Mouse (Mus musculus) liver, embryonic 14.5 days (tissue): Measurements from ENCODE around the gene Bckdk. TPM values are rescaled to one million over a fixed set of nuclear protein-coding genes. Genes with fewer than 3 reads are reported as not detected.
A peak's percentile ranks its signal among the peaks of the same experiment; 100 is the strongest.

Experiments used
- ATAC-seq: fragments of 200-750 bp; cut with Nextera tagmentation; 2 replicates; pipeline ENCODE4 v1.8.0; 2017; ENCODE audit warnings: moderate number of reproducible peaks, mild to moderate bottlenecking, moderate library complexity; ENCODE audit not compliant: insufficient read depth
- DNase-seq, 3 experiments: peaks; one replicate each; pipeline ENCODE4 v3.0.0-alpha.2; 2012 to 2013; ENCODE audit warnings: low read depth in 3 of 3, low spot score in 3 of 3
- H3K27ac ChIP-seq: fragments of 300-500 bp; sonication (generic); 2 replicates; pipeline ENCODE4 v1.5.1; 2014; ENCODE audit warnings: moderate library complexity, mild to moderate bottlenecking, control low read depth, inconsistent platforms
- H3K27me3 ChIP-seq: fragments of 300-500 bp; sonication (generic); 2 replicates; pipeline ENCODE4 v1.6.1; 2014; ENCODE audit warnings: mild to moderate bottlenecking, low read length, moderate library complexity; ENCODE audit not compliant: control insufficient read depth, insufficient read depth
- H3K36me3 ChIP-seq: fragments of 300-500 bp; sonication (generic); replicated peaks from 2 replicates; pipeline ENCODE4 v1.6.1; 2014; ENCODE audit warnings: low read depth; ENCODE audit not compliant: control insufficient read depth, insufficient read depth
- H3K4me1 ChIP-seq, 2 experiments: fragments of 200-500 bp in 1 of 2; fragments of 300-500 bp in 1 of 2; sonication (generic) in 1 of 2; replicated peaks; 2 replicates each; pipeline ENCODE4 v1.6.1; 2012 to 2014; ENCODE audit warnings: antibody characterized with exemption in 1 of 2, inconsistent platforms in 1 of 2, low read length in 1 of 2; ENCODE audit not compliant: control insufficient read depth in 2 of 2, insufficient read depth in 2 of 2
- H3K4me2 ChIP-seq: fragments of 300-500 bp; sonication (generic); 2 replicates; pipeline ENCODE4 v1.6.1; 2014; ENCODE audit warnings: low read depth, mild to moderate bottlenecking, control low read depth, moderate library complexity
- H3K4me3 ChIP-seq, 2 experiments: fragments of 200-500 bp in 1 of 2; fragments of 300-500 bp in 1 of 2; sonication (generic) in 1 of 2; 2 replicates each; pipeline ENCODE4 v1.5.1; 2012 to 2014; ENCODE audit warnings: low read depth in 2 of 2, low read length in 2 of 2, mild to moderate bottlenecking in 2 of 2, control low read depth in 1 of 2, inconsistent platforms in 1 of 2, moderate library complexity in 1 of 2; ENCODE audit not compliant: insufficient read depth in 1 of 2
- H3K9ac ChIP-seq: fragments of 300-500 bp; sonication (generic); replicated peaks from 2 replicates; pipeline ENCODE4 v1.6.1; 2014; ENCODE audit warnings: mild to moderate bottlenecking, control low read depth, moderate library complexity
- H3K9me3 ChIP-seq: fragments of 300-500 bp; sonication (generic); 2 replicates; pipeline ENCODE4 v1.6.1; 2016; ENCODE audit warnings: low read length, mixed read lengths; ENCODE audit not compliant: control insufficient read depth
- CTCF ChIP-seq: IDR thresholded peaks from 2 replicates; pipeline ENCODE4 v1.5.1; 2016; ENCODE audit warnings: antibody characterized with exemption, low read depth, control low read depth
- EP300 ChIP-seq: IDR thresholded peaks from 2 replicates; pipeline ENCODE4 v1.6.1; 2016; ENCODE audit warnings: antibody characterized with exemption, low read depth
- WGBS: fragments of 180-500 bp; shearing (Covaris S2); extraction: QIAGEN DNeasy Blood & Tissue Kit; methylation state at CpG from one replicate; pipeline ENCODE4 v1.1.7; 2014; ENCODE audit not compliant: insufficient replicate concordance; 5-methylcytosine and 5-hydroxymethylcytosine counted together
- polyA plus RNA-seq, 2 experiments: library from polyadenylated mRNA; depleted of rRNA in 1 of 2; stranded (reverse) in 1 of 2; unstranded in 1 of 2; fragments of >200 nt; fragmentation: Nextera tagmentation in 1 of 2; extraction: Ambion mirVana in 1 of 2; gene quantifications; 2 replicates each; pipeline versions ENCODE4 v1.2.1 to v1.2.3; 2012 to 2014

Gene Bckdk
- polyA plus RNA-seq, 2 experiments: 28.0 to 68.3 TPM

DNA sequence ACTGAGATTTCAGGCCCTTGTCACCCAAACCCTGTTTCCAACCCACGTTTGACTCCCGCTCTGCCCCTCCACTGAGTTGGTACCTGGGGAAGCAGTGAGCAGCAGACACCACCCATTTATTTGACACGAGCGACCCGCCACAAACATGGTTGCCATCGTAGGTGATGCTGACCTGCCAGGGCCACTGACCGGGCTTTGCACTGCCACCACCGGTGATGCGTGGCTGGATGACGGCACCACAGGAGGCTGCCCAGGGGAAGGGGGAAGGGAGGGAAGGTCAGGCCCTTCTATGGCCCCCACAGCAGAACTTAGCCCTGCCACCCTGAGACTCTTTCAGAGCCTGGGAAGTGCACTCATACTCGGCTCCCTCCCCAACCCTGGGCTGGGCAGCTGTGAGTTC, 23.8 kb downstream of the Bckdk start:
- peaks cover 2 to 7% of the 10 kb centered on the region in 2 experiments; a peak in 3 of 4 replicates for H3K4me1 ChIP-seq
- no peak for ATAC-seq
- H3K27me3 ChIP-seq: no peaks in the 10 kb centered on the region
- H3K4me3 ChIP-seq: no peak overlapping the region
- H3K27ac ChIP-seq: no peak overlapping the region
- DNase-seq: no peak
- no peaks in the 10 kb centered on the region for H3K9me3 ChIP-seq
- 82% methylated on average over 11 of the region's 11 CpGs for WGBS
- H3K9ac ChIP-seq: no peak overlapping the region
- no peaks in the 10 kb centered on the region; the same call in none of the 2 replicates for H3K36me3 ChIP-seq
- no peak for TF ChIP-seq CTCF
- no peak for TF ChIP-seq EP300
- H3K4me2 ChIP-seq: no peak overlapping the region

- H3K4me2 ChIP-seq: peak overlapping the region; percentile 55
- no peak overlapping the region for H3K9ac ChIP-seq
- peaks cover 2 to 7% of the 10 kb centered on the region in 2 experiments; a peak in 3 of 4 replicates for H3K4me1 ChIP-seq
- peak overlapping the region in 1 of 2 experiments; percentile 48; a peak in 2 of 4 replicates for H3K4me3 ChIP-seq
- H3K27ac ChIP-seq: no peak overlapping the region
- H3K27me3 ChIP-seq: no peaks in the 10 kb centered on the region
- DNase-seq (no peak), ATAC-seq (no peak)
- TF ChIP-seq CTCF: no peak
- TF ChIP-seq EP300: no peak
- 62% methylated on average over 5 of the region's 5 CpGs for WGBS
- H3K9me3 ChIP-seq: no peaks in the 10 kb centered on the region
- no peaks in the 10 kb centered on the region; the same call in 1 of the 2 replicates for H3K36me3 ChIP-seq
These were observed 24.7 kb downstream of the Bckdk start for GRCm38 (mm10) chr7:127928596-127928995.

- no peaks in the 10 kb centered on the region for H3K27me3 ChIP-seq
- H3K4me3 ChIP-seq: peak within 1 kb of the TSS; percentile 41 to 48
- DNase-seq (no peak), ATAC-seq (no peak)
- peaks cover 2 to 15% of the 10 kb centered on the region in 2 experiments; a peak in 3 of 4 replicates for H3K4me1 ChIP-seq
- H3K9ac ChIP-seq: peak within 1 kb of the TSS; percentile 48
- H3K4me2 ChIP-seq: peak within 1 kb of the TSS; percentile 55
- H3K27ac ChIP-seq: no peak within 1 kb of the TSS
- TF ChIP-seq EP300: no peak
- TF ChIP-seq CTCF: no peak
- no peaks in the 10 kb centered on the region for H3K9me3 ChIP-seq
- WGBS: 26% methylated on average over 6 of the region's 6 CpGs
- H3K36me3 ChIP-seq: no peaks in the 10 kb centered on the region; the same call in 1 of the 2 replicates
These were observed 26.0 kb downstream of the Bckdk start, which contains the start of gene Prss8 for GRCm38 (mm10) chr7:127929923-127930322. TSS of gene Prss8 (minus strand) at chr7:127930104.

DNA sequence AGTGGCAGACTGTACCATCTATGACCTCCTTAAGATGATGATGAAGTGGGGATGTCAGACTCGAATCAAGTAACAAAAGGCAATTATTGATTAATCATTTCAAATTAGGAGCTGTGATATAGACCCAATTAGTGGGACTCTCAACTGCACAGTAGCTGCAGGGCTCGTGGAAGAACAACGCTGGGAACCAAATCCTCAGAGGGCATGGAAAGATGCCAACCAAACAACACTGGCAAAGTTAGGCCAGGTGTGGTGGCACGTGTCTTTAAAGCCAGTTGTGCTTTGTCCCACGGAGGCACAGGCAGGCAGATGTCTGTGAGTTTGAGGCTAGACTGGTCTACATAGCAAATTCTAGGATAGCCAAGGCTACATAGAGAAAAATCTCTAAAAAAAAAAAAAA, 26.8 kb downstream of the Bckdk start:
- Histone ChIP-seq H3K4me2 (no peak overlapping the region), H3K4me1 (peaks cover 2 to 16% of the 10 kb centered on the region in 2 experiments; a peak in 3 of 4 replicates), H3K36me3 (no peaks in the 10 kb centered on the region), H3K9me3 (no peaks in the 10 kb centered on the region), H3K9ac (no peak overlapping the region), H3K27ac (no peak overlapping the region), H3K4me3 (no peak overlapping the region), H3K27me3 (no peaks in the 10 kb centered on the region)
- DNase-seq (no peak), ATAC-seq (no peak)
- WGBS: 71% methylated on average over 5 of the region's 5 CpGs
- no peak for TF ChIP-seq CTCF
- TF ChIP-seq EP300: no peak

GRCm38 (mm10) chr7:127931351-127932135, 27.7 kb downstream of the Bckdk start:
- ATAC-seq (no peak), DNase-seq (no peak)
- H3K27ac ChIP-seq: no peak overlapping the region
- peak overlapping the region; percentile 7; the same call in 1 of the 2 replicates for H3K4me2 ChIP-seq
- H3K4me3 ChIP-seq: no peak overlapping the region
- 57% methylated on average over 13 of the region's 13 CpGs for WGBS
- no peaks in the 10 kb centered on the region for H3K36me3 ChIP-seq
- peaks cover 6 to 16% of the 10 kb centered on the region in 2 experiments; a peak in 3 of 4 replicates for H3K4me1 ChIP-seq
- no peak for TF ChIP-seq EP300
- no peak for TF ChIP-seq CTCF
- no peak overlapping the region for H3K9ac ChIP-seq
- no peaks in the 10 kb centered on the region for H3K9me3 ChIP-seq
- H3K27me3 ChIP-seq: no peaks in the 10 kb centered on the region
